Mouse (Mus musculus): ENCODE data around the gene Ccdc153.

The Ccdc153 gene

GRCm38 (mm10) chr9:44240399-44240798, at the start of gene Ccdc153:
TSS of gene Ccdc153 (plus strand) at chr9:44240676.
- no peak for DNase-seq (ENCODE audit: low spot score)

DNA sequence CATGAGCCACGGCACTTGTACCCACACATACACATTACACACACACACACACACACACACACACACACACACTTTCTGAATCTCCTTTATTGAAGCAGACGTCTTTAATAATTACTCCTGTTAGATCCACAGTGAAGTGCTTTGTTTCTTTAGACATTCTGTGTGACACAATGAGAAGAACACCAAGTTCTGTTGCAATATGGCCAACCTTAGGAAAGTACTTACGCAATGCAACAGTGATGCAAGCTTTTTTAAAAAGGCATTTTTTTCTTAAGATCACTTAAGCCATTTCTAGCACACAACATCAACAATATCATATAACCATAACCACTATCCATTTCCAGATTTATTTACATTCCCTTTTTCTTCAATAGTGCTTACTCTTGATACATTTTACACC, 49.3 kb upstream of the Ccdc153 start:
- no peak for DNase-seq (ENCODE audit: low spot score)

GRCm38 (mm10) chr9:44192312-44192711, 48.2 kb upstream of the Ccdc153 start:
- no peak for DNase-seq (ENCODE audit: low spot score)

DNA sequence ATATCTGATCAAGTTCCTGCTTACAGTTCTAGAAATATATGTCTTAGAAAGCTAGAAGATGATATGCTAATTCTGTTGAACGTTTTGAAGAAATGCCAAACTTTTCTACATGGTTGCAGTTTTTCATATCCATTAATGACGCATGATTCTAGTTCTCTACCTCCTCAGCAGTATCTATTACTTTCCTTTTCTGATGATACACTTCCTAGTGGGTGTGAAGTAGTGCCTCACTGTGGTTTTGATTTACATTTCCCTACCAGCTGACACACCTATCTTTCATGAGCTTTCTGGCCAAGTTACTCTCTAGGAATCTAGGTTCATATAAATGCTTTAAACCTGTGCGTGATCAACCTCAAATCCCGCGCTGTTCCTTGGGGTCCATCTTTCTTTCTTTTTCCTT, 47.7 kb upstream of the Ccdc153 start:
- no peak for DNase-seq (ENCODE audit: low spot score)

DNA sequence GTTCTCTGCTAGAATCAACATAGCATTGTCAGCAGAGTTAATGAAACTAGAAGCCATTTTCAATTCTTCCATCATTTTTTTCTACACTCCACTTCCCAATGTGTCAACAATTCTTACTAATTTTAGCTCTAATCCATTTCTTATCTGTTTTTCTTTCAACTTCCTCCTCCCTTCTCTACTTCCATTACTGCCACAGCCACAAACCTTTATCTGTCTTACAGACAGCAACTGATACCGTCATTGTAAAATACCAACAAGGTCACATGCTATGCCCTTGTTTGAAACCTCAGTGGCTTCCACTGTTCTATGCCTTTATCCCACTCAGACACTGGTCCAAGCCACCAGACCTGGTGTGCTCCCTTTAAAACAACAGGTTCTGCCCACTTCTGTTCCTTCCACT, 46.5 kb upstream of the Ccdc153 start:
- no peak for DNase-seq (ENCODE audit: low spot score)

- DNase-seq (ENCODE audit: low spot score): no peak
Observed at GRCm38 (mm10) chr9:44196354-44196753, 44.1 kb upstream of the Ccdc153 start.

GRCm38 (mm10) chr9:44199166-44199565, 41.3 kb upstream of the Ccdc153 start:
- no peak for DNase-seq (ENCODE audit: low spot score)

DNA sequence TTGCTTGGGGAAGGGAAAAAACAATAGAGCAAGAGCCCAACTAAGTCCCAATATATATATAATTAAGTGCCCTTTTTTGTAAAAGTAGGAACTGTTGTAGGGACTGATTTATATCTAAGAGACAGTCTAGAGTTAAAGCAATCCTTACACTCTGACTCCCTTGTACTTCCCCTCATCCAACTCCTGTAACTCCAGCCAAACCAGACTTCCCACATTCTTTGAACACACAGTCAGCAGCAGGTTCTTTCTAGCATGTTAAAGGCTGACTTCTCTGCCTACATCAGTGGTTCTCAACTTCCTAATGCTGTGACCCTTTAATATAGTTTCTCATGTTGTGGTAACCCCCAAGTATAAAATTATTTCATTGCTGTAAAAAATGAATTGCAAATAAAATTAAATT, 40.9 kb upstream of the Ccdc153 start:
- no peak for DNase-seq (ENCODE audit: low spot score)

- DNase-seq (ENCODE audit: low spot score): no peak
Observed at GRCm38 (mm10) chr9:44200458-44200857, 40.0 kb upstream of the Ccdc153 start.

DNA sequence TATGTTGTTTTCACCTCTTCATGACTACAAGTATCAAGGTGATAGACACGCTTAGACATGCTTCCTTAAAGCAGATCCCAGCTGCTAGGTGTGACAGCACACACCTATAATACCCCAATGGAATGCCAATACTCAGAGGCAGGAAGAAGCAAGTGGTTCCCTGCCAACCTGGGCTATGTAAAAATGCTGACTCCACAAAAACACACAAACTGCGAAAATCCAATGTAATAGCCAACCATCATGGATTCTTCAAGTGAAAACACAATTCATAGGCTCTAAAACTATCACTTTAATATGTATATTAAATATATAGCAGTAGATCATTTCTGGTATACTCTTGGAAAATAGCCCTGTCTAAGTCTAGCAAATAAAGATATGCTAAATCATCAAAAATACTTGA, 32.6 kb upstream of the Ccdc153 start:
- no peak for DNase-seq (ENCODE audit: low spot score)

DNA sequence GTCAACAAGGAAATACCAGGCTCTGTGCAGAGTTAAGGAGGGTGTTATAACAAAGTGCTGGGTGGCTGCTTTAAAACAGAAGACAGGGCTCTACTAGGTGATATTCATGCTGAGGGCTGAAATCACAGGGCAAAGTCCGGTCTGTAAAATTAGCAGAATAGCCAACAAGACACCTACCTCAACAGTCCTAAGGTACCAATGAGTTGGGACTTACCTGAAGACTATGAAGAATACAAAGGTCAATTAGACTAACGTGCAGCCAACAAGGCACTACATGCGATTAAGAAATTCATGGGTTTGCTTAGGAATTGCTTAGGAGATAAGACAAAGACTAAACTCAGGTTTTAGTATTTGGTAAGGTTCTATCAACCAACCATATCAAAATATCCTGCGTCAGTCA, 31.1 kb upstream of the Ccdc153 start:
- DNase-seq (ENCODE audit: low spot score): no peak

DNA sequence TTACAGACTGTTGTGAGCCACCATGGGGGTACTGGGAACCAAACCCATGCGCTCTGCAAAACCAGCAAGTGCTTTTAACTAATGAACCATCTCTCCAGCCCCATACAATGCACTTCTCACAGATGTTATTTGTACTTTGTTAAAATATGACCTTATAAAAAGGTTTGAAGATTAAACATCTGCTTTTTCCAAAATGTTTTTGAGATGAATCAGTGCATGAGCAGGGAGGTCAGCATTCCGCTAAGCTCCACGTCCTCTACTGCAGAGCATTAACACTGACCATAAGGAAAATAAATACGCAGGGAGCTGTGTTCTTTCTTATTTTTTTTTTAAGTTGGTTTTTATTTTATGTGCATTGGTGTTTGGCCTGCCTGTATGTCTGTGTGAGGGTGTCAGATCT, 28.1 kb upstream of the Ccdc153 start:
- no peak for DNase-seq (ENCODE audit: low spot score)

GRCm38 (mm10) chr9:44213538-44213937, 26.9 kb upstream of the Ccdc153 start:
- no peak for DNase-seq (ENCODE audit: low spot score)

DNA sequence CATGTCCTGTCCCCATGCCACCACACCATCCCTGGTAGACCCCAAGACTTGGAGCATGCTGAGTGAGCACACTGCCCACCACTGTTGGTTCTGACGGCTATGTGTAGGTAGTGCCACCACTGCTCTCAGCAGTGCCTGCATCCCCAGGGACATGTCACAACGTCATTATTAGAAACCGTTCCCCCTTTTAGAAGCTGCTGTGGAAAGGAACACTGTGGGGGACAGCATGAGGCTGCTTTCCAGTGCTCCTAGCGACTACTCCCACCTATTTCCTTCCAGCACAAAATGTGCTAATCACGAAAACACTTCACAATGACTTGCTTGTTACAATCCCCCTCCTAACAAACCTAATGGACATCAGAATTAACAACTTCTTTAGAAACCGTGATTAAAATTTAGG, 14.5 kb upstream of the Ccdc153 start:
- DNase-seq (ENCODE audit: low spot score): no peak

- DNase-seq (ENCODE audit: low spot score): no peak
Observed at GRCm38 (mm10) chr9:44231609-44232008, 8.9 kb upstream of the Ccdc153 start.

- no peak for DNase-seq (ENCODE audit: low spot score)
Observed at GRCm38 (mm10) chr9:44233021-44233801, 7.3 kb upstream of the Ccdc153 start.

DNA sequence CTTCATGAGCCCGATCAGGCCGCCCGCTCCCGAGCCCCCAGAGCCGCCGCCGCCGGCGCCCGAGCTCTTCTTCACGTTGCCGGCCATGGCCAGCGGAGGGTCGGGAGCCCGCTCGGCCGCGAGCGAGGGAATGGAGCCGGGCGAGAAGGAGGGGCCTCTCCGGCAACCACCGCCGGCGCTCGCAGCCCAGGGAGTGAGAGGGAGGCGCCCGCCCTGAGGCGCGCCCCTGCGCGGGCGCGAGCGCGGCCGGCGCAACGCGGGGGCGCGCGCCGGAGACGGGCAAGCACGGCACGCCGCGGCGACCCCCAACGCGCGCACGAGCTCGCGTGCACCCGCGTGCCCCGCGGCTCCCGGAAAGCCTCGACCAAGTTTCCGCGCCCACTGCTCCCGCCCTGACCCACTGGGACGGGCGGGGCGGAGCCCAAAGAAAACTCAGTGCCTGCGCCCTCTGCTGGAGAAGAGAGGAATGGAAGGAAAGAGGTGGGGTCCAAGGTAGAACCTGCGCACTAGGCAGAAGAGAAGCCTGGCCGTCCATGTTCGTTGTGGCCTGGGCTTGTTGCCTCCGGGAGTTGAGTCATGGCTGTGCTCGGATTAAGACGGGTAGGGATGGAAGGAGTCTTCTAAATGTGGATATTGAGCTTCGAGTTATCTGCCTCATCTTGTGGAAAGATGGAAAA, 6.5 kb upstream of the Ccdc153 start, which contains the start of gene Cbl:
TSS of gene Cbl (minus strand) at position 248 of the 677 bp plus-strand sequence.
- DNase-seq (ENCODE audit: low spot score): peak; percentile 99

GRCm38 (mm10) chr9:44234479-44235427, 5.7 kb upstream of the Ccdc153 start:
- peak; percentile 59 for DNase-seq (ENCODE audit: low spot score)

DNA sequence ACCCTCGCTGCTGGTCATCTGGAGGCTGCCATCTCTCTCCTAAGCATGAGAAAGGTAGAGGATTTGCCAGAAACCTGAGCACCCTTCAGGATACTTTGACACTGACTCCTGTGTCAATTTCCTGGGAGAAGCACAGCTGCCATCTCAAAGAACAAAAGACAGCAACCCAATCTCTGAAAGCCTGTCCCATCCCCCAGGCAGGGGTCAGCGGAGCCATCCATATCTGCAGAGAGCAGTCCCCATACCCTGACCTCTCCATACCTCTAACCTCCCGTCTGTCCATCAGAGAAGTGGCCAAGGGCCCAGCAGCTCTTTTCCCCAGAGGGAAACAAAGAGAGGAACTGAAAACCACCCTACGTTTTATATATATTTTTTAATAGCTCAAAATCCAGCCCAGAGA, 3.9 kb upstream of the Ccdc153 start:
- DNase-seq (ENCODE audit: low spot score): no peak

DNA sequence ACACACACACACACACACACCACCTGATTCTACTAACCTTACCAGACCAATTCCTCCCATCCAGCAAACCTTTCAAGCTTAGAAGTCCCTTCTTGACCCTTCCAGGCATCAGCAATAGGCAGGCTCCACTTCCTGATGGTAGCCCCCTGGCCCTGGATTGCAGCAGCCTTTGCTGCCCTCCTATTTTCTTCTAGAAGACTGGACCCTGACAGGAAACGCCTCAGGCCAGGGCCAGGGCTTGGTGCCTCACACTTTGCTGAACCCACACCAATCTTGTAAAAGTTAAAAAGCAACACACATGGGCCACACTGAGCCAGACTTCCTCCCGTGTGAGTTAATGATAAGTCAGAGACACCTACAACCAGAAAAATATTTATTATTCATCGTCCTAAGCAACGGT, 3.3 kb upstream of the Ccdc153 start:
- DNase-seq (ENCODE audit: low spot score): no peak

- no peak for DNase-seq (ENCODE audit: low spot score)
Observed at GRCm38 (mm10) chr9:44238501-44239190, 1.8 kb upstream of the Ccdc153 start.

GRCm38 (mm10) chr9:44239447-44239846, 1.0 kb upstream of the Ccdc153 start:
- peak; percentile 59 for DNase-seq (ENCODE audit: low spot score)
